Mouse (Mus musculus): ENCODE measurements around the gene Trappc5. TPM values are rescaled to one million over a fixed set of nuclear protein-coding genes. Genes with fewer than 3 reads are reported as not detected.

Gene Trappc5
- total RNA-seq (2012; rRNA removed) (41.9 and 48.6 TPM in 2 replicates), polyA plus RNA-seq (2012; ENCODE audit: insufficient read depth in 1 of 2, insufficient read length in 2 of 2, low read depth in 1 of 2, low replicate concordance in 2 of 2, missing spikeins in 1 of 2) (10 to 100 TPM in 1 of 2 experiments, not detected in 1; 43.0 TPM)

DNA sequence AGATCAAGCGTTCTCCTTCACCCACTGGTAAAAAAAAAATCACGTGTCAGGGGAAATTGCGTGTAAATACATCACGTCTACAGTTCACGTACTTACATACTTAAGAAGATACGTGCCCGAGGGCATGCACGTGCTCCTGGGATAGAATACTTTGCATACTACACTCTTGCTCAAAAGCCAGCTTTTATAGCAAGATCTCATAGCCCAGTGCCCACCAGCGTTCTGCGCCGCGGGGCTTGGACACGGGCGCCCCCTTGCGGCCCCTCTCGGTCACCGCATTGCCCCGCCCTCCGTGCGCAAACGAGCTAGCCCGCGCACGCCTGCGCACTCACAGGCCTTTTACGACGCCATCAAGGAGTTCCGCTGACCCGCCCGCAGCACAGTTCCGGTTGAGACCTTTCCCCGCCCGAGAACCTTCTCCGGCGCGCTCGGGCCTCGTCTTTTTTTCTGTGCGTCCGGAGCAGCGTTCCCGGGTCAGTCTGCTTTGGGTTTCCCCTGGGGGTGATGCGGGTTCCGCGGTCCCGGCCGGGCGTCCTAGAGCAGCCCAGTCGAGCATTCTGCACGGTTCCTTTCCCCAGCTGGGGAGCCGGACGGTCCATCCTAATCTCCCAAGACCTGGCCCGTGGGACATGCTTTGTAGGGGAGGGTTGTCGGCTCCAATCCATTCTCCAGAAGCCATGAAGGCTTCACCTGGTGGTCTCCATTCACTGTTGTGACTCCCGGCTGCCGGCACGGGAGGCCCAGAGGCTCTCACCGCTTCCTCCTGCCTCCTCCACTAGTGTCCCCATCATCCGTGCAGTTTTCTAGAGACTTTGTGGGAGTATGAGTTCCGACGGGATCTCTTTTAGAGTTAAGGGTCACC is at the start of gene Trappc5:
Trappc5 (plus strand) TSS at position 169 of the 862 bp plus-strand sequence.
- Histone ChIP-seq H3K79me2 (ENCODE audit: control insufficient read depth, insufficient read depth, low read length, poor library complexity) (peaks cover 32% of the 10 kb centered on the region), H3K4me1 (ENCODE audit: control insufficient read depth in 1 of 2, insufficient read depth in 2 of 2, low read length in 2 of 2) (peaks cover 0 to 12% of the 10 kb centered on the region in 2 experiments; a peak in 2 of 4 replicates), H3K4me3 (ENCODE audit: control insufficient read depth in 1 of 2, insufficient read depth in 1 of 2, low read depth in 2 of 2, low read length in 2 of 2) (peak within 1 kb of the TSS; percentile 83 to 96), H3K36me3 (ENCODE audit: control insufficient read depth in 1 of 2, insufficient read depth in 2 of 2, low read length in 2 of 2) (peaks cover 0 to 15% of the 10 kb centered on the region in 2 experiments; a peak in 2 of 4 replicates), H3K9me3 (replicated peaks; ENCODE audit: insufficient read depth, low read length) (no peaks in the 10 kb centered on the region), H3K27ac (ENCODE audit: control insufficient read depth, low read depth, low read length) (peak within 1 kb of the TSS; percentile 87), H3K27me3 (ENCODE audit: control insufficient read depth in 1 of 2, insufficient read depth in 2 of 2, low read length in 2 of 2) (no peaks in the 10 kb centered on the region), H3K9ac (ENCODE audit: control insufficient read depth, low read depth, low read length, poor library complexity, severe bottlenecking) (peak within 1 kb of the TSS; percentile 98)
- DNase-seq (ENCODE audit: low read depth, low spot score): peak; percentile 95
- TF ChIP-seq JUND (IDR thresholded peaks at IDR 0.05; ENCODE audit: low read depth, low read length) (no peak), MYC (IDR thresholded peaks at IDR 0.05; ENCODE audit: low read depth, low read length) (peak; percentile 94), RCOR1 (IDR thresholded peaks at IDR 0.05; ENCODE audit: low read depth, low read length) (no peak), USF2 (IDR thresholded peaks at IDR 0.05; ENCODE audit: borderline replicate concordance in 1 of 2, insufficient read depth in 1 of 2, low read depth in 1 of 2, low read length in 2 of 2) (no peak), NELFE (IDR thresholded peaks at IDR 0.05; ENCODE audit: low read depth, low read length) (peak; percentile 88), CHD2 (IDR thresholded peaks at IDR 0.05; ENCODE audit: low read length) (no peak), ZNF384 (IDR thresholded peaks at IDR 0.05; ENCODE audit: low read depth, low read length) (peak; percentile 29; the same call in 1 of the 2 replicates), RAD21 (IDR thresholded peaks at IDR 0.05; ENCODE audit: low read depth, low read length) (peak; percentile 90), MXI1 (IDR thresholded peaks at IDR 0.05; ENCODE audit: low read depth, low read length) (peak; percentile 91), MYB (IDR thresholded peaks at IDR 0.05; ENCODE audit: low read depth, low read length) (no peak), ELF1 (IDR thresholded peaks at IDR 0.05; ENCODE audit: low read depth, low read length) (peak; percentile 87), SIN3A (IDR thresholded peaks at IDR 0.05; ENCODE audit: low read length) (no peak; the same call in 1 of the 2 replicates), POLR2AphosphoS5 (IDR thresholded peaks at IDR 0.05; ENCODE audit: borderline replicate concordance, low read depth, low read length) (no peak), CHD1 (IDR thresholded peaks at IDR 0.05; ENCODE audit: low read depth, low read length) (no peak), MAX (IDR thresholded peaks at IDR 0.05; ENCODE audit: low read length) (peak; percentile 94), ZC3H11A (IDR thresholded peaks at IDR 0.05; ENCODE audit: low read depth, low read length) (peak; percentile 59), TCF12 (IDR thresholded peaks at IDR 0.05; ENCODE audit: low read depth, low read length) (peak; percentile 62), MAFK (IDR thresholded peaks at IDR 0.05; ENCODE audit: borderline replicate concordance, low read depth, low read length) (no peak), EP300 (IDR thresholded peaks at IDR 0.05; ENCODE audit: low read depth in 1 of 2, low read length in 2 of 2) (0 out of 4 replicates have a peak, but pooled peaks of 1 of the 2 experiments have one; percentile 6), TBP (IDR thresholded peaks at IDR 0.05; ENCODE audit: low read depth, low read length) (peak; percentile 68), ZMIZ1 (IDR thresholded peaks at IDR 0.05; ENCODE audit: low read depth, low read length) (peak; percentile 66; the same call in 1 of the 2 replicates), USF1 (IDR thresholded peaks at IDR 0.05; ENCODE audit: low read depth, low read length) (peak; percentile 57; the same call in 1 of the 2 replicates), ZKSCAN1 (IDR thresholded peaks at IDR 0.05; ENCODE audit: low read depth, low read length) (no peak), UBTF (IDR thresholded peaks at IDR 0.05; ENCODE audit: borderline replicate concordance, insufficient read depth, low read depth, low read length) (no peak), BHLHE40 (IDR thresholded peaks at IDR 0.05; ENCODE audit: borderline replicate concordance, low read depth, low read length) (peak; percentile 94), KAT2A (conservative IDR thresholded peaks at IDR 0.05; ENCODE audit: low read depth, low read length) (no peak; the same call in 1 of the 2 replicates), POLR2A (IDR thresholded peaks at IDR 0.05; ENCODE audit: control insufficient read depth in 1 of 2, insufficient read depth in 1 of 2, low read depth in 1 of 2, low read length in 2 of 2, poor library complexity in 1 of 2) (peak; percentile 53 to 87; a peak in 3 of 4 replicates), MAZ (IDR thresholded peaks at IDR 0.05; ENCODE audit: low read depth, low read length) (peak; percentile 77), ETS1 (IDR thresholded peaks at IDR 0.05; ENCODE audit: low read depth, low read length) (no peak; the same call in 1 of the 2 replicates), POLR2AphosphoS2 (IDR thresholded peaks at IDR 0.05; ENCODE audit: low read length) (peak; percentile 68; the same call in 1 of the 2 replicates), GABPA (IDR thresholded peaks at IDR 0.05; ENCODE audit: low read depth, low read length) (no peak), SMC3 (IDR thresholded peaks at IDR 0.05; ENCODE audit: low read depth, low read length) (peak; percentile 80), E2F4 (IDR thresholded peaks at IDR 0.05; ENCODE audit: borderline replicate concordance, low read depth, low read length) (no peak), NRF1 (IDR thresholded peaks at IDR 0.05; ENCODE audit: insufficient read depth, low read depth, low read length, poor library complexity, severe bottlenecking) (peak; percentile 93)

All from MEL (cell line).